Mouse (Mus musculus) hindbrain, embryonic 14.5 days (tissue): Measurements from ENCODE around the gene Caly. TPM values are rescaled to one million over a fixed set of nuclear protein-coding genes. Genes with fewer than 3 reads are reported as not detected.

ENCODE experiments used
- ATAC-seq: fragments of 200-750 bp; cut with Nextera tagmentation; 2 replicates; pipeline ENCODE4 v1.8.0; 2017; ENCODE audit warnings: moderate number of reproducible peaks, mild to moderate bottlenecking, moderate TSS enrichment, moderate library complexity; ENCODE audit not compliant: low FRiP score
- DNase-seq: peaks from one replicate; pipeline ENCODE4 v3.0.0-alpha.2; 2015; ENCODE audit warnings: low spot score
- H3K27ac ChIP-seq: fragments of 300-500 bp; sonication (generic); 2 replicates; pipeline ENCODE4 v1.5.1; 2014; ENCODE audit warnings: mild to moderate bottlenecking, moderate library complexity
- H3K27me3 ChIP-seq: fragments of 300-500 bp; sonication (generic); 2 replicates; pipeline ENCODE4 v1.6.1; 2014; ENCODE audit warnings: mild to moderate bottlenecking, low read length, mixed read lengths; ENCODE audit not compliant: control insufficient read depth, insufficient read depth
- H3K36me3 ChIP-seq: fragments of 300-500 bp; sonication (generic); replicated peaks from 2 replicates; pipeline ENCODE4 v1.6.1; 2014; ENCODE audit not compliant: control insufficient read depth, insufficient read depth
- H3K4me1 ChIP-seq: fragments of 300-500 bp; sonication (generic); replicated peaks from 2 replicates; pipeline ENCODE4 v1.6.1; 2014; ENCODE audit warnings: antibody characterized with exemption, low read length, mixed read lengths; ENCODE audit not compliant: control insufficient read depth, insufficient read depth
- H3K4me2 ChIP-seq: fragments of 300-500 bp; sonication (generic); replicated peaks from 2 replicates; pipeline ENCODE4 v1.6.1; 2014; ENCODE audit warnings: mild to moderate bottlenecking, moderate library complexity
- H3K4me3 ChIP-seq: fragments of 300-500 bp; sonication (generic); replicated peaks from 2 replicates; pipeline ENCODE4 v1.5.1; 2014; ENCODE audit warnings: mild to moderate bottlenecking, low read length
- H3K9ac ChIP-seq: fragments of 300-500 bp; sonication (generic); 2 replicates; pipeline ENCODE4 v1.6.1; 2014
- H3K9me3 ChIP-seq: fragments of 300-500 bp; sonication (generic); 2 replicates; pipeline ENCODE4 v1.6.1; 2016; ENCODE audit warnings: low read length; ENCODE audit not compliant: control insufficient read depth
- WGBS: fragments of 180-500 bp; shearing (Covaris S2); extraction: QIAGEN DNeasy Blood & Tissue Kit; methylation state at CpG from one replicate; pipeline ENCODE4 v1.1.7; 2014; 5-methylcytosine and 5-hydroxymethylcytosine counted together
- polyA plus RNA-seq: library from polyadenylated mRNA; unstranded; fragments of >200 nt; fragmentation: Nextera tagmentation; extraction: Ambion mirVana; gene quantifications from 2 replicates; pipeline ENCODE4 v1.2.1, GENCODE M21; 2014

Caly gene
- polyA plus RNA-seq, 1 experiment from 2014 or later = 257 TPM

GRCm38 (mm10) chr7:140054124-140054523, 28.2 kb downstream of the Caly start:
- H3K4me2 ChIP-seq = no peak overlapping the region
- H3K4me3 ChIP-seq = no peak overlapping the region
- 89% methylated on average over 4 of the region's 4 CpGs for WGBS
- H3K27me3 ChIP-seq = peaks cover 33% of the 10 kb centered on the region
- H3K9ac ChIP-seq = no peak overlapping the region
- ATAC-seq (no peak), DNase-seq (no peak)
- no peaks in the 10 kb centered on the region for H3K36me3 ChIP-seq
- no peak overlapping the region for H3K27ac ChIP-seq
- peaks cover 25% of the 10 kb centered on the region; the same call in 1 of the 2 replicates for H3K4me1 ChIP-seq
- H3K9me3 ChIP-seq = no peaks in the 10 kb centered on the region

GRCm38 (mm10) chr7:140049115-140049689, 33.1 kb downstream of the Caly start:
- H3K4me2 ChIP-seq = peak overlapping the region; percentile 69
- peak overlapping the region; percentile 47 for H3K9ac ChIP-seq
- no peaks in the 10 kb centered on the region for H3K9me3 ChIP-seq
- peaks cover 68% of the 10 kb centered on the region for H3K27me3 ChIP-seq
- ATAC-seq (peak; percentile 82), DNase-seq (peak; percentile 57)
- peak overlapping the region; percentile 46 for H3K4me3 ChIP-seq
- H3K36me3 ChIP-seq = no peaks in the 10 kb centered on the region
- H3K27ac ChIP-seq = 0 out of 2 replicates have a peak overlapping the region, but pooled peaks have one; percentile 14
- WGBS = under 1% methylated on average over 34 of the region's 34 CpGs
- peaks cover 19% of the 10 kb centered on the region; the same call in 1 of the 2 replicates for H3K4me1 ChIP-seq

- Histone ChIP-seq H3K4me2 (peak within 1 kb of the TSS; percentile 69), H3K36me3 (no peaks in the 10 kb centered on the region), H3K9ac (peak within 1 kb of the TSS; percentile 47), H3K4me3 (peak within 1 kb of the TSS; percentile 46), H3K9me3 (no peaks in the 10 kb centered on the region), H3K27me3 (peaks cover 68% of the 10 kb centered on the region), H3K4me1 (peaks cover 19% of the 10 kb centered on the region; the same call in 1 of the 2 replicates), H3K27ac (0 out of 2 replicates have a peak within 1 kb of the TSS, but pooled peaks have one; percentile 14)
- no peak for DNase-seq
- WGBS = under 1% methylated on average over 56 of the region's 56 CpGs
- peak; percentile 63 for ATAC-seq
These were observed 33.8 kb downstream of the Caly start, which contains the start of gene Msx3 for GRCm38 (mm10) chr7:140048361-140049114. Gene Msx3 (minus strand): TSS chr7:140049089.

- WGBS = 1% methylated on average over 33 of the region's 33 CpGs
- H3K9me3 ChIP-seq = no peaks in the 10 kb centered on the region
These were observed 34.5 kb downstream of the Caly start for GRCm38 (mm10) chr7:140047811-140048311.

GRCm38 (mm10) chr7:140045546-140045945, 36.8 kb downstream of the Caly start:
- Histone ChIP-seq H3K27me3 (peaks cover 50% of the 10 kb centered on the region), H3K4me2 (no peak overlapping the region), H3K9me3 (no peaks in the 10 kb centered on the region), H3K9ac (no peak overlapping the region), H3K27ac (no peak overlapping the region), H3K36me3 (peaks cover 8% of the 10 kb centered on the region), H3K4me1 (peaks cover 19% of the 10 kb centered on the region; the same call in 1 of the 2 replicates), H3K4me3 (no peak overlapping the region)
- ATAC-seq (no peak), DNase-seq (no peak)
- 87% methylated on average over 4 of the region's 4 CpGs for WGBS

More at GRCm38 (mm10) chr7:140047811-140048311, 34.5 kb downstream of the Caly start:
- Histone ChIP-seq H3K27ac (no peak overlapping the region), H3K4me2 (peak overlapping the region; percentile 69), H3K36me3 (no peaks in the 10 kb centered on the region), H3K9ac (peak overlapping the region; percentile 40; the same call in 1 of the 2 replicates), H3K27me3 (peaks cover 68% of the 10 kb centered on the region), H3K4me1 (peaks cover 19% of the 10 kb centered on the region; the same call in 1 of the 2 replicates), H3K4me3 (peak overlapping the region; percentile 46)
- ATAC-seq (no peak), DNase-seq (no peak)

- Histone ChIP-seq H3K27ac (no peak overlapping the region), H3K27me3 (peaks cover 21% of the 10 kb centered on the region), H3K4me2 (no peak overlapping the region), H3K9me3 (no peaks in the 10 kb centered on the region), H3K36me3 (peaks cover 16% of the 10 kb centered on the region), H3K9ac (no peak overlapping the region), H3K4me1 (peaks cover 3% of the 10 kb centered on the region; the same call in 1 of the 2 replicates), H3K4me3 (no peak overlapping the region)
- no peak for ATAC-seq
- 70% methylated on average over 3 of the region's 3 CpGs for WGBS
- DNase-seq = no peak
These were observed 39.6 kb downstream of the Caly start for GRCm38 (mm10) chr7:140042728-140043127.

- WGBS = 45% methylated on average over 3 of the region's 3 CpGs
- Histone ChIP-seq H3K4me1 (peaks cover 11% of the 10 kb centered on the region), H3K4me3 (peak overlapping the region; percentile 70), H3K4me2 (peak overlapping the region; percentile 92), H3K36me3 (peaks cover 34% of the 10 kb centered on the region), H3K9me3 (no peaks in the 10 kb centered on the region), H3K27me3 (no peaks in the 10 kb centered on the region), H3K27ac (no peak overlapping the region), H3K9ac (peak overlapping the region; percentile 68)
- DNase-seq (no peak), ATAC-seq (no peak)
These were observed 45.2 kb downstream of the Caly start for GRCm38 (mm10) chr7:140037171-140037555.

GRCm38 (mm10) chr7:140036281-140037170, 45.8 kb downstream of the Caly start, which contains the start of the genes Zfp511 and Tubgcp2:
Gene Zfp511 (plus strand): TSS chr7:140036391.
Gene Tubgcp2 (minus strand): TSS chr7:140036669.
- peak within 1 kb of the TSS; percentile 92 for H3K4me2 ChIP-seq
- H3K4me1 ChIP-seq = peaks cover 11% of the 10 kb centered on the region
- peak within 1 kb of the TSS; percentile 70 for H3K4me3 ChIP-seq
- whole genome bisulfite sequencing = 1% methylated on average over 65 of the region's 69 CpGs
- H3K27ac ChIP-seq = peak within 1 kb of the TSS; percentile 87
- H3K36me3 ChIP-seq = peaks cover 40% of the 10 kb centered on the region
- DNase-seq (peak; percentile 88), ATAC-seq (peak; percentile 96)
- H3K9ac ChIP-seq = peak within 1 kb of the TSS; percentile 68
- H3K27me3 ChIP-seq = no peaks in the 10 kb centered on the region
- H3K9me3 ChIP-seq = no peaks in the 10 kb centered on the region
